Mouse (Mus musculus) heart, adult 11 months (tissue): ENCODE measurements around the gene Hoxa7.
A peak's percentile ranks its signal among the peaks of the same experiment; 100 is the strongest.

Experiments used
- DNase-seq: peaks from one replicate; pipeline ENCODE4 v3.0.0; 2022

Hoxa7 gene

DNA sequence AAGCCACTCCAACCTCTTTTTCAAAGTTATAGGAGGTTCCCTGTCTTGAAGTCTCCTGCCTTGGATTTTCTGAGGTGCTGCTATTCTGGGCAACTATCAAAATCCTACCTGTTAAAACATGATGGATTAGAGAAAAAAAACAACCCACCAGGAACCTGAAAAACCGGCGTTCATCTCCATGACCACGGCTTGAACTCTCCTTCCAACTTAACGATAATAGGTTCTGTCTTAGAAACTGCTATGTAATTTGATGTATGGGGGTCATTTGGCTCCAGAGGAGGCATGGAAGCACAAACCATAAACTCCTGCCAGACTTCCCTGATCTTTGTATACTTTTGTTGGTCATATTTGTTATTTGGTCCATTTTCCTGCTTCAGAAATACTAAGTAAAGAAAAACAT lies 48.0 kb downstream of the Hoxa7 start:
- no peak for DNase-seq

- DNase-seq: peak; percentile 97
Observed at GRCm38 (mm10) chr6:52172501-52172900, 49.2 kb downstream of the Hoxa7 start.

- DNase-seq: peak; percentile 81
Observed at GRCm38 (mm10) chr6:52171938-52172337, 49.7 kb downstream of the Hoxa7 start.

DNA sequence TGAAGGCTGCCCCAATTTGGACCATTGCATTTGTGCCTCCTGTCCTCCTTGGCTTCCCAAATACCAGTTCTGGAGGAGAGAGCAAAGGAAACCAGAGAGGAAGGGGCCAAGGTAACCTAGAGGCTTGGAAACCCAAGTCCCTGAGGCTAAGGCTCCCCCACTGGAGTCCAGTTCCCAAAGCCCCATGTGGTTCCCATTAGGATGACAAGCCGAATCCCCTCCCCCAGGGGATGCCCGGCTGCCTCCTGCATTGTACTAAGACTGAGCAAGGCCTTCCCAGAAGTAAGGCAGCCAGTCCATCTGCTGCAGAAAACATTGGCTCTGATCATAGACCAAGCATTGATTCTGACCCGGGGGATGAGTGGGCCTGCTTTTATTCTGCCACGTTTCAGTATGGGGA lies 50.3 kb downstream of the Hoxa7 start:
- DNase-seq: peak; percentile 76

- no peak for DNase-seq
Observed at GRCm38 (mm10) chr6:52170898-52171223, 50.8 kb downstream of the Hoxa7 start.

DNA sequence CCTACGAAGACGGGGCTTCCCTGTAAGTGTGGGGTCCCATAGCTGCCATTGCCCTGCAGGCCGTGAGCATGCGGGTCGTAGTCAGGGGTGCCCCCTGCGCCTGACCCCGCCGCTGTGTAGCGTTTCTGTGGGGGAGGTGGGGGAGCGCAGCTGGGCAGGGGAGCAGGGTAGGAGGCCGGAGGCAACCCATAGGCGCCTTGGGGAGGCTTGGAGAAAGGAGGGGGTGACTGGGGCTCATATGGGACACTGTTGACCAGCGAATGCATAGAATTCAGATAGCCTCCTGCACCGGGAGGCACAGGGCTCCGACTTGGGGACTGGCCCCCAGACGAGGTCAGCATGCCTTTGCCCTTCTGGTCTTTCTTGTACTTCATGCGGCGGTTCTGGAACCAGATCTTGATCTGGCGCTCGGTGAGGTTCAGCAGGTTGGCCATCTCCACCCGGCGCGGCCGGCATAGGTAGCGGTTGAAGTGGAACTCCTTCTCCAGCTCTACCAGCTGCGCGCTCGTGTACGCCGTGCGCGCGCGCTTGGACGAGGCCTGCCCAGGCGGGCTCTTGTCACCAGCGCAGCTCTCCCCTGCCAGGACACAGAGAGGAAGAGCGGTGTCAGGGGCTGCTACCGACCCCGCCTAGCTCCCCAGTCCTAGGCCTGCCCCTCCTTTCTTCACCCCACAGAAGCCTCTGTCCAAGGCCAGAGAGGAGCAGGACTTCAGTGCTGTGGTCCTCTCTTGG lies 51.3 kb downstream of the Hoxa7 start:
- peak; percentile 89 for DNase-seq

- no peak for DNase-seq
Observed at GRCm38 (mm10) chr6:52169499-52170165, 52.0 kb downstream of the Hoxa7 start.

DNA sequence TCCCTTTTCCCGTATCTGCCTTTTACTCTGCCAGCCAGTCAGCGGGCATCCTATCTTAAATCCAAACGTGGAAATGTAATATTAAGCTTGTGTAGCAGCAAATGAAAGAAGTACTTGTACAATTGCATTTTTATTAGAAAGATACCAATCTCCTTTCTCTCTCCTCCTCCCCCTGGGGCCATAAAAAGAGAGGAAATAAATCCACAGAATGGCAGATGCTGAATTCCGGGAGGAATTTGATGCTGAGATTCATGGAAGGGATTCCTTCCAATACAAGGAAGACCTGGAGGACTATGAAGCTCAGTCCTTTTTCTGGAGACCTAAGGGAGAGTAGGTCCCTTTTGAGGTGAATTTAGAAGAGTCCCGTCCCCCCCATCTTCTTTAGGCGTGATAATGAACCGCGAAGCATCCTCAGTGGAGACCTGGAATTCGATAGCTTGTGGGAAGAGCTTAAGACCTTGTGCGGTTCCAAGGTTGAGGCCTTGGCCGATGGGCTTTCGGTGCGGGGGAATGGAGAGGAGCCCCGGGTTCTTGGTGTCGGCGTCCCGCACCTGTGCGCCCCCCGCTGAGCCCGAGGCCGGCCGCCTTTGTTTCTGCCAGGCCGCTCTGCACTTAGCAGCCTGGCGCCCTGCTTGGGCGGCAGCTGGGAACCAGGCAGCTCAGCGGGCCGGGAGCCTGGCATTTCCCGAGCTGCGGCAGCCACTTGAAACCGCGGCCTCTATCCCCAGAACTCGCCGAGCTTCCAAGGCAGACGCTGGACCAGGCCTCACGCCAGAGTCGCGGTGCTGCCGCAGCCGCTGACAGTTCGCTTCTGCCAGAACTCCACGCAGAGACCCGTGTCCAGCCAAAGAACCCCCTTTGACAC lies 53.2 kb downstream of the Hoxa7 start:
- DNase-seq: peak; percentile 73

- peak; percentile 77 for DNase-seq
Observed at GRCm38 (mm10) chr6:52167736-52168161, 53.9 kb downstream of the Hoxa7 start.

DNA sequence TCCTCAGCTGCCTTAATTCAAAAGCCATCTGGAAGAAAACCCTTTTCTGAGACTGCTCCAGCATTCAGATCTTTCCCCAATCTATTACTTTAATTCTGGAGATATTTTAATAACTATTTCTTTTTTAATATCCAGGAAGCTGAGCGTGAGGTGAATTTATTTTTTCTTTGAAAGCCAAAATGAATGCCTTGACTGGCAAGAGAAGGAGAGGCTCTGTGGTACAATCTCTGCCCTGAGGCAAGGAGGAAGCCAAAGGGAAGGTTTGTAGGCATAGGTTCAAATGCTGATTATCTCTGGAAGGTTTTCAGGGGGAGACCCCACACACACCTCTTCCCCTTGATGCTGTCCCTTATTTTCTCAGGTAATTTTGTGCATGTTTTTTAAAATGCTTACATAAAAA lies 54.5 kb downstream of the Hoxa7 start:
- DNase-seq: no peak

DNA sequence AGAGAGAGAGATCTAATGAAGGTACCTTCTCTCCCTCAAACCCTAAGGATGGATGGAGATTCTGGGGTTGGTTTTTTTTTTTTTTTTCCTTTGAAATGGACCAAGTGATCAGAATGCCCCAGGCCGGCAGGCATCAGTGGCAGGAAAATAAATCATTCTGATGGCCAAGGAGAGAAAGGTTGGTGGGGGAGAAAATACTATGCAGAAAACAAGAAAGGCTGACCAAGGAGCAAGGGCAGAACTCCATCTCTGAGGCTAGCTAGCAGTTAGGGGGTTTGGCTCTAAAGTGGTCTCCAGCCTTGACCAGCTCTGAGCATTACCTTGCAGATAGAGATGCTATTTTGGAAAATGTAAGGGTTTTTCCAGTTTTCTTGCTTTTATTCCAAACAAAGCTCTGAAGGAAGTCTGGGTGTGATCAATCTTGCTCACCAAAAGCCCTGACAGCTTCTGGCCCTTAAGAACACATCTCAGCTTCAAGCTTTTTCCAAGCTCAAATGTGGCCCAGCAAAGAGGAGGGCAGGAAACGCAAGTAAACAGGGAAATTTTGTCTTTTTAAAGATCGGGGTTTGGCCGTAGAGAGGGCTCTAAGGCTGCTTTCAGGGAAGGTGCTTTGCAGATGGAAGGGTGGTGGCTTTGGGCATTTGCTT lies 55.1 kb downstream of the Hoxa7 start:
- DNase-seq: peak; percentile 42

- DNase-seq: peak; percentile 86
Observed at GRCm38 (mm10) chr6:52165441-52166370, 55.9 kb downstream of the Hoxa7 start.

DNA sequence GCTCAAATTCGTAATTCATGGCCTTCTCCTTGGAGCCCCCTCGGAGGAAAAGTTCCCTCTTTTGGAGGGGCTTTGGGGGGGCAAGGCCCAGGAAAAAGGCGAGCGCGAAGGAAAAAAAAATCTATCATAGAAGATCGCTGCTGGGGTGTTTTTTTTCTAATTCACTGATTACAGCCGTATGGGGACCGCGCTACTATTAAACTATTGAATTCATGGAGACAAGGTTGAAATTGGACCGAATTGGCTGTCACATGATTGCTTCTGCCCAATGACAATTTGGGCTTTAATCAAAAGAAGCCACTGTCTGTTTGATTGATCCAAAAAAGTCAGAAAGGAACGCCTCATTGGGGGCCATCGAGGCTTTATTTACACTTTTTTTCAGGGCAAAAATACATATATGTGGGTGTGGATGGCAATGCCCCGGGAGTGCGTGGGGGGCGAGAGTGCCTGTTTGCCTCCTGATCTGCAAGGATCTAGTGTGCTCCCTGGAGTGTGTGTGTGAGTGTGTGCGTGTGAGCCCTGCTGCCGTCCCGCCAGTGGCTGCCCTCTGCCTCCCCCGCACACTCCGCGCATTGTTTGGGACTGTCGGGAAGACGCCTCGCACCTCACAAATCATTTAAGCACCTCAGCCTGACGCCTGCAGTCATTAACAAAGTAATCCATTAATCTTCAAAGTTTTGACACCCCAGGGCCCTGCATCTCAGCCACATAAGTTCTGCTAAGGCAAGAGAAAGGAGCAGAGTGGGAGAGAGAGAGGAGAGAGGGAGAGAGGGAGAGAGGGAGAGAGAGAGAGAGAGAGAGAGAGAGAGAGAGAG lies 56.8 kb downstream of the Hoxa7 start, which contains the start of gene Hoxa2:
TSS of gene Hoxa2 (minus strand) at position 206 of the 815 bp plus-strand sequence.
- DNase-seq: peak; percentile 89
